Mouse (Mus musculus) urinary bladder, adult 18-20 months (tissue): Measurements from ENCODE around the gene Zfp277.

Experiments used
- DNase-seq, 2 experiments: peaks; one replicate each; pipeline ENCODE4 v3.0.0; 2022; ENCODE audit warnings: low spot score in 2 of 2, mixed read lengths in 2 of 2

Gene Zfp277

GRCm38 (mm10) chr12:40445206-40445605 lies 496 bp downstream of the Zfp277 start:
- no peak for DNase-seq

- no peak for DNase-seq
Observed at GRCm38 (mm10) chr12:40438049-40438448, 7.7 kb downstream of the Zfp277 start.

DNA sequence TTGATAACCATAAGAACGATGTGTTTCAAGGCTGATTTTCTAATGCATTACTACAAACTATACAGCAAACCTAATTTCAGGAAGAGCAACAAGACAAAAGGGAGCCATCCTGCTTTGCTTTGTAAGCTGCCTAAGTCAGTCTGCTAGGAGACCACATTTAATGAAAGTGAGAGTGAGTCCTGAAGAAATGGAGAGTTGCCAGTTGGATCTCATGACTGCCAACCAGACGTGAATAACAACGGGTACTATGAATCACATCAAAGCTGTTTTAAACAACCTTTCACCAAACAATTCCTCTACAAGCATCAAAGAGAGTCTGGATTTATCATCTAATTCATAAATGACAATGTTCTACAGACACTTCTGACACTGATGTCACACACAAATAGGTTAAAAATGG lies 11.6 kb downstream of the Zfp277 start:
- no peak for DNase-seq

DNA sequence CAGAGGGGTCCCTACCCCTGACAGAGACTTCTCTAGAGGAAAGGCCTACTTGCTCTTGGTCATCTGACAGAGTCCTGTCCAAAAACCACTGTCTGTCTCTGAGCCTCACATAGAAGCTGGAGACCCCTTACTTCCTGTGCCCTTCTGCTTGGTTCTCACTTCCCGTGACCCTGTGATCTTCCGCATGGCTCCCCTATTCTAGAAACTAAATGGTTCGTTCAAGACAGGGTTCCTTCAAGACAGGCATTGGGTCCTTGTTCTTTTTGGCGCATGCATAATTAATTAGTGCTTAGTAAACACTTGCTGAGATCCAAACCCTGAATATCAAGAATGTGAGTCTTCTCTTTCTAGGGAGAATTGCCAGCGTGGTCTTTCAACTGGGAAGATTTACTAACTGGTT lies 14.6 kb downstream of the Zfp277 start:
- DNase-seq: no peak

DNA sequence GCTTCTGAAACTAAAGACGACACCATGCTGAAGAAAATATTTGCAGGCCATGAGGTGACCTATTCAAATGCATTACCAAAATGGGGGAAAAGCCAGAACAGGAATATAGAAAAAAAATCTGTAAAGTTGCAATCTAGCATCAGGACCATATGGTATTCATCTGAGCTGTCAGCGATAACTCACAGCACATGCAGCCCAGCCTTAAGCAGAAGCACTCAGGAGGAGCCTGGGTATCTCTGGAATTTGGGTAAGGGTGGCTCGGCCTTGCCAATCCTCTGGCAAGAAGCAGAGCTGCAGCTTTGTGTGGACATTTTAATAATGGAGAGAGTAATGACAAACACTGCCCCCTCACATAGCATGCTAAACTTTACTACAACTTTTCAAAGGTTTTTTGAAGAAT lies 15.7 kb downstream of the Zfp277 start:
- no peak for DNase-seq

DNA sequence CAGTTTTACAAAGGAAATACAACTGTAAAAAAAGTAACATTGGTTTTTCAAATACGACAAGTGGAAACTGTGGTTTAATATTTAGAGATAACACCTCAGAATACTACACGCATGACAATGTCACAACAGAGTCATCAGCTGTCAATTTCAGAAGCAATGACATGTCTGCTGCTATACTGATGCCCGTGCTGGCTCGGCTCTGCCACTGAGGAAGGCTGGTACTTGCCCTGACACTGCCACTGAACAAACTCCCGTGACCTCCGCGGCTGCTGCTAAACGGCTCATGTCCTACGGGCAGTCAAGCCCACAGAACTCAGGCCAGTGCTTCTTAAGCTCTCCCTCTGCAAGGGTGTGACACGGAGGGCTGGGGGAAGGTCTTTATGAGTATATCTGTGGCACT lies 18.1 kb downstream of the Zfp277 start:
- no peak for DNase-seq

DNA sequence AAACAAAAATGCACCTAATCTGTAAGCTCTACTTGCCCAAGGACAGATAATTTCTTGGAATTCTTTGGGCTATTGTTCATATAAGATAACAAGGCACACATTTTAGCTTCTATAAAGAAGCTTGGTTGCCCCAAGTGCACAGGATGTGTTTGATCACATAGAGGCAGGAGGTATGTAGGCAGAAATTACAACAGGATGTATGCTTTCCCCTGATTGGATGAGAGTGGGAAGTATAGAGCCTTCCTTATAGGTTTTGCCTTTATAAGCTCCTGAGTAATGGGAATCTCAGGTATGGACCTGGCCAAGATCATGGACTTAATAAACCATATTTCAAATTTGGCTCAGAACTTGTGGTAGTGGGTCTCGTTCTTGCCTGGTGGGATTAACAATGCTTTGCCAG lies 20.7 kb downstream of the Zfp277 start:
- no peak for DNase-seq

GRCm38 (mm10) chr12:40417257-40417656 lies 28.4 kb downstream of the Zfp277 start:
- DNase-seq: no peak

DNA sequence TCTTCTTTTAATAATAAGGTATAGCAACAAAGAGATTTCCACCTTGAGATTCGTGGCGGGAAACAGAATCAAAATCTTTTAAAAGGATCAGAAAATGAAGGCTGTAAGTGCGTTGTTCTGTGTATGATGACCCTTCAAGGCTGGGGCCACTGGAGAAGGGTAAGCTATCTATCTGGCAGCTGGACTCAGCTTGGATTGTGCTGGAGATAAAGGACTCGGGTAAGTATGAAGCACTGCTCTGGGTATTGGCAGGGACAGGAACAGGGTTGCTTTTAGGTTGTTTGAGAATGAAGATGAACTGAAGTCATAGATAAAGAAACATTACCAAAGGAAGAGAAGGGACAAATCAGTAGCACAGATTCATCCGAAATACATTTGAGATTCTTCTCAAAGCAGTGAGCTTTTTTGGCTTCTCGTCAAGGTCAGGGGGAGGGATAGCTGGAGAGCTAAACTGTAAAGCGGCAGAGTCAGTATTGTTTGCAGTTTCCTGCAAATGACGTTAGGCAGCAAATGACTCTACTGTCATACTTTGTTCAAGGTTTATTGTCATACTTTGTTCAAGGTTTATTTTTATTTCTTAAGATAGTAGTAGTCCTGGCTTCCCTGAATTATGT lies 30.3 kb downstream of the Zfp277 start:
- DNase-seq: no peak

DNA sequence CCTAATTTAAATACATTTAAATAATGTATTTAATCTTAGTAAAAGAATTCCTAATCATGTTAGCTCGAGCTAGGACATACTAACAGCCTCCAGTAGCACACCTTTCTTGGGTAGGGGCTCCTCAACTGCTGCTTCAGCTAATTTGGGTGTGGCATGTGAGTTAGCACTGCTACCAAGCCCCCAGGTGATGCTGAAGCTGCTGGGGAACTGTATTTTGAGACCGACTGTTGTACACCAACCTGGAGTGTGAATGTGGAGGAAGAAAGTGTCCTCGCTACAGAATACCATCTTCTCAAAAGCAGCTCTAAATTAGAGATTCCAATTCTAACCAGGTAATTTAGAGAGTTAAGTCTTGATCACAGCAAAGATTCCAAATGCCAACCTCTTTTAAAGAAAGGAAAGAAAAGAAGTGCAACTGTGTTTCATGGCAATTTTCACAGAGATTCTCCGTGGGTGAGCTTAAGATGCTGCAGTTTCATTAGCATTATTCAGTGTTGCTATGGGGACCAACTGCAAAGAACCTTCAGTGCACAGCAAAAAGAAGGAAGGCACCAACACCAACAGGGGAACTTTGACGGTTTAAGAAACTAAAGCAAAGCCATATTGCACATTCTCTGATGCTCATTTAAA lies 30.9 kb downstream of the Zfp277 start:
- no peak for DNase-seq

DNA sequence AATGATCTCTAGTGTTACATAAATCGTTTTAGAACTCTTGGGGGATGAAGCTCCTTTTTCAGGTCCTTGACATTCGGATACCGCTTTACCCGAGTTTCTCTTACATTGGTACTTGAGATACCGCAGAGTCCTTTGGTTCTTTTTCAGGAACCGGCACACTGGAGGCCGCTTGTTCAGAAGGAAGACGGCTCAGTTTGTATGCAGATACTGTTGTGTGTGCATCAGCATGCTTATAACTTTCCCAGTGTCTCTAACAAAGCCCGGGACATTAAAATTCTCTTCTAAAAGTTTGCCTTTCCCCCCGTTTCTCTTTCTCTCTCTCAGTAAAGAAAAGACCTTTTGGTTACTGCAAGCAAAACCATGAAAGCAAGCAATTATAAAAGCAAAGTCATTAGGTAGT lies 45.9 kb downstream of the Zfp277 start:
- DNase-seq: no peak

DNA sequence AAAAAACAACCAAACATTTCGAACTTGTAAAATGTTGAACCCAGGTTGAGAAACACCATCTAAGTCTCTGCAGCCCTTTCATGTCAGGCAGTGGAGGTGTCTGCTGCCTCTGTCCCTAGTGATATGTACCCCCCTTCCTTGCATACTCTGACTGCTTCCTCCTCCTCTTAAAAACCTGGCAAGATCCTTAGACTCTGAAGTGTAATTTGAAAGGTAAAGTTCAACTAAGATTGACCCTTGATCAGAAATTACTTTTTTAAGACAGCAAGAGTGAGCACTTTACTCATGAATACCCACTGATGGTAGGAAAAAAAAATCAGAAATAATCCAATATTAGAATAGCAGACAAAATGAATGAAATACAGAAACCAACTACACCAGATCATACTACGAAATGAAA lies 46.3 kb downstream of the Zfp277 start:
- no peak for DNase-seq

- no peak for DNase-seq
Observed at GRCm38 (mm10) chr12:40398916-40399315, 46.8 kb downstream of the Zfp277 start.

- no peak for DNase-seq
Observed at GRCm38 (mm10) chr12:40392869-40393268, 52.8 kb downstream of the Zfp277 start.

DNA sequence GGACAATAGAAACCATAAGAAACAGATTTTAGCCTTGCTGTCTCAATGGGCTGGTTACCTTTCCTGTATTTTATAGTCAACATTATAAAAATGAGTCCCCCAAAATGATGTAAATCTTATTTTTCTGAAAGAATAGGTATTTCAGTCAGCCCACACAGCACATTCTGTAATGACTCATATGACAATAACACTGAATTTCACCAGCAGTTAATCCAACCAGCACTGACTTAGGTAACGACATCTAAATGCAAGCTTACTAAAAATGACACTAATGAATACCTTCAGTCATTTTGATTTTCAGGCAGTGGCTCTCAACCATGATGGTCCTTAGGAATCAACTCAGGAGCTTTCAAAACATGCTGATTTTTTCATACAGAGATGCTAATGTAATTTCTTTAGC lies 54.4 kb downstream of the Zfp277 start:
- no peak for DNase-seq

DNA sequence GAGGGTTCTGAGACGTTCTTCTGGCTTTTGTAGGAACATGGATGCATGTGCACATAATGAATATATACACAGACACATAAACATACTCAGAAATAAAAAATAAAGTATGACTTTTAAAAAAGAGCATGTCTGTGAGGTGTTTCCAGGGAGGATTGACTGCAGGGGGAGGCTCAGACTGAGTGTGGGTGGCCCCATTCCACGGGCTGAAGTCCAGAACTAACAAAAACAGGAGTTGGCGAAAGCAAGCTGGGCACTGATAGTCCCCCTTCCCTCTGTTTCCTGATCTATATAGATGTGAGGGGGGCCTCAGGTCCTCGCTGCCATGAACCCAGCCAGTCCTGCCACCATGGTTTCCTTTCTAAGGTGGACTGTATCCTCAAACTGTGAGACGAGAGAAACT lies 57.9 kb downstream of the Zfp277 start:
- DNase-seq: no peak

DNA sequence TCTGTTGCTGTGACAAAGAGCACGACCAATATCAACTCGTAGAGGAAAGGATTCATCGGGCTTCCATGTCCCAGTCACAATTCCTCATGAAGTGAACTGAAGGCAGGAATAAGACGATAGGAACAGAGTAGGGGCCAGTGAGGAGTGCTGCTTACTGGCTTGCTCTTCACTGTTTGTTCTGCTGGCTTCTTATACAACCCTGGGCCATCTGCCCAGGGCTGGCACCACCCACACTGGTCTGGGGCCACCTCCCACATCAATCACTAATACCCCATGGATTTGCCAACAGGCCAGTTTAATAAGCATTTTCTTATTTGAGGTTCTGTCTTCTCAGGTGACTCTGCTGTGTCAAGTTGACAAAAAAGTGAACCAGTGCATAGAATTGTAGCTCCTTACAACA lies 60.4 kb downstream of the Zfp277 start:
- DNase-seq: no peak

DNA sequence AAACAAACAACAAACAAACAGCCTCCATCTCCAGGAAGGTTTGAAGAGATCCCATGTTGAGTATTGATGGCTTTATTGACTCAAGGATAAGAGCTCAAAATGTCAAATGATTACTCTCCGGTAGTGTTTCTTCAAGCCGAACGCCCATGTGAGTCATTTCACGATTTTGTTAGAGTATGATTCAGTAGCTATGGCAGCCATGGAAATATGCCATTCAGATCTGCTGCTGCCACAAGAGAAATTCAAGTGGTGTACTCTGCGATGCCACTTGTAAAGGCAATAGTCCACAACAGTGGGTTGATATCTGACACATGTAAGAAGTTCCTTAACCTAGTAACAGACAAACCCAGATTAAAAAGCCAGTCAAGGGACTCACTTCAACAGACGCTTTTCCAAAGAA lies 62.0 kb downstream of the Zfp277 start:
- no peak for DNase-seq

DNA sequence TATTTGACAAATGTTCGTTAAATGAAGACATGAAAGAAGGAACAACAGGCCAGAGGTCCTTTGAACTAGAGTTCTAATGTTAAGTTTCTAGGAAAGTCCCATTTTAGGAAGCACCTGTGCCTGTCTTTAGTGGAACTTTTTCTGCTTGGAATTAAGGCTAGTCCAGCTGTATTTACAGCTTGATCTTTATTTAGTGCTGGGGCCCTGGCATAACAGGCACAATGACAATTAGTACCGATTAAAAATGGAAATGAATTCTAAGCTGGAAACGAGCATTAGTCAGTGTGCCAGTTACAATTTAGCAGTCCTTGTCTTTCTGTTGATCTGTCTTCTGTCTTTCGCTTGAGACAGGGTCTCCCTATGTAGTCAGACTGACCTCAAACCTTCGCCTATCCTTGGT lies 63.2 kb downstream of the Zfp277 start:
- no peak for DNase-seq

GRCm38 (mm10) chr12:40381824-40382223 lies 63.9 kb downstream of the Zfp277 start:
- DNase-seq: no peak

DNA sequence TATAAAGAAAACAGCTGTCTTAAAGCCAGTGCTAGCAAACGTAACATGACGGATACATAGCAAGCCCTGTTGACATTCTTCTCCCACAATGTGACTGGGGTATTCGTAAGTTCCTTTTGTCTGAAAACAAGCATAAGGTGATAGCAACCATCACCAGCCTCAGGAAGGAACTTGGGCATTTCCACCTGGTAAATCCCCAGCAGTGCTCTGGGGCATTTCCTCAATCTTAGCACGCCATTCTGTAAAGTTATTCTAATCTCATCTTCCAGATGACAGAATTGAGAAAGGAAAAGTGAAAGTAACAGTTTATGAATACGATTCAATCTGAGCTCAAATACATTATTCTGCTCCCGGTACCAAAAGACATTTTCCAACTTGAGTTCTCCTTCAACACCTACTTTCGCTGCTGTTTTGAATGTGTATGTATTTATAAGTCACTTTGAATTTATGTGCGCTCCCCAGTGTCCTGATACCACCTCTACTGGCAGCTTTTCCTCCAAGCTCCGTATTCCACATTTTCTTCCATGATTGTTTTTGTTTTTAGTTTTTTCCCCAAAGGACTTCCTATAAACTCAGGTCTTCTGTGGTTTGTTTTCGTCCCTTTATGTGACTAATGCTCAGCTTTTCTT lies 64.4 kb downstream of the Zfp277 start:
- no peak for DNase-seq

- DNase-seq: no peak
Observed at GRCm38 (mm10) chr12:40379538-40379923, 66.2 kb downstream of the Zfp277 start.
